Mouse (Mus musculus): ENCODE data around the gene Kif16b.

DNA sequence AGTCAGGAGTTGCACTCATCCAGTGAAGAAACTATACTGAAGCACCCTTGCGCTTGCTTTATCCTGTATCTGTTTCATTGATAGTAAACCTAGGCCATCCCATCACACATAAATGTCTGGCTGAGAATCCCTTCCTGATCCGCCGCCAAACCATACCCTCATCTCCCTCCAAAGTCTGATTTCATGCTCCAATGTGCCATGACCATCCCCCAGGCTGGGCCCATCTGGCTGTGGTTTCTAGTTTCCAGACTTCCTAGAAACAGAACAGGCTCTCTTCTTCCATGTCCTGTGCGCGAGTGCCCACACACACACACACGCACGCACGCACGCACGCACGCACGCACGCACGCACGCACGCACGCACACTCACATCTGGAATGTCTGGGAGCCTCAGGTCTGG, 292.6 kb downstream of the Kif16b start:
- TF ChIP-seq POLR2A (IDR thresholded peaks at IDR 0.05; ENCODE audit: insufficient read depth, low read depth, low read length) (no peak), CTCF (IDR thresholded peaks at IDR 0.05; ENCODE audit: insufficient read depth, low read depth, low read length) (no peak)

Data from olfactory bulb, adult 2 months (tissue).